Mouse (Mus musculus): ENCODE results near the gene Lcn8. TPM values are rescaled to one million over a fixed set of nuclear protein-coding genes. Genes with fewer than 3 reads are reported as not detected.

Gene Lcn8
- polyA plus RNA-seq (2012; rRNA removed): not detected in 2 replicates

GRCm38 (mm10) chr2:25652902-25653301 is at the start of gene Lcn8:
Lcn8 (plus strand) TSS chr2:25653120.

GRCm38 (mm10) chr2:25607761-25608622 is 44.9 kb upstream of the Lcn8 start, which contains the start of gene Rabl6:
Rabl6 (minus strand) TSS chr2:25608521.

GRCm38 (mm10) chr2:25617578-25617977 is 35.3 kb upstream of the Lcn8 start, which contains the start of gene Ccdc183:
Ccdc183 (minus strand) TSS chr2:25617678.

GRCm38 (mm10) chr2:25621229-25622200 is 31.4 kb upstream of the Lcn8 start, which contains the start of gene Tmem141:
Tmem141 (minus strand) TSS chr2:25622005.

GRCm38 (mm10) chr2:25627811-25628210 is 25.1 kb upstream of the Lcn8 start, which contains the start of gene Fcna:
Fcna (minus strand) TSS chr2:25628030.

GRCm38 (mm10) chr2:25657652-25658051 is 4.7 kb downstream of the Lcn8 start, which contains the start of gene Lcn5:
Lcn5 (plus strand) TSS chr2:25657952.

GRCm38 (mm10) chr2:25676486-25676885 is 23.6 kb downstream of the Lcn8 start, which contains the start of gene Lcn6:
Lcn6 (plus strand) TSS chr2:25676786.

GRCm38 (mm10) chr2:25682426-25682825 is 29.5 kb downstream of the Lcn8 start, which contains the start of gene Lcn10:
Lcn10 (plus strand) TSS chr2:25682726.

GRCm38 (mm10) chr2:25699743-25700142 is 46.8 kb downstream of the Lcn8 start, which contains the start of gene Obp2a:
Obp2a (plus strand) TSS chr2:25700043.

Other genes starting within 250 kb of the Lcn8 start
- 0.06 and 0.31 TPM in 2 replicates for gene Fut7, start 229.9 kb upstream of the Lcn8 start, polyA plus RNA-seq (2012; rRNA removed)
- 15.7 and 15.9 TPM in 2 replicates for gene Abca2, start 224.4 kb upstream of the Lcn8 start, polyA plus RNA-seq (2012; rRNA removed)
- gene Clic3, start 196.3 kb upstream of the Lcn8 start, polyA plus RNA-seq (2012; rRNA removed): 0.16 and 0.36 TPM in 2 replicates
- gene Paxx, start 192.0 kb upstream of the Lcn8 start, polyA plus RNA-seq (2012; rRNA removed): 23.7 and 35.7 TPM in 2 replicates
- 0.34 and 0.41 TPM in 2 replicates for gene Ptgds, start 183.1 kb upstream of the Lcn8 start, polyA plus RNA-seq (2012; rRNA removed)
- not detected in 2 replicates for gene Lcn12, start 159.2 kb upstream of the Lcn8 start, polyA plus RNA-seq (2012; rRNA removed)
- 27.8 and 30.7 TPM in 2 replicates for gene Fbxw5, start 152.4 kb upstream of the Lcn8 start, polyA plus RNA-seq (2012; rRNA removed)
- gene C8g, start 151.4 kb upstream of the Lcn8 start, polyA plus RNA-seq (2012; rRNA removed): 3.8 and 4.0 TPM in 2 replicates
- gene Traf2, start 106.2 kb upstream of the Lcn8 start, polyA plus RNA-seq (2012; rRNA removed): 16.0 and 18.2 TPM in 2 replicates
- gene Edf1, start 95.3 kb upstream of the Lcn8 start, polyA plus RNA-seq (2012; rRNA removed): 165 and 237 TPM in 2 replicates
- 8.2 and 8.8 TPM in 2 replicates for gene Mamdc4, start 78.3 kb upstream of the Lcn8 start, polyA plus RNA-seq (2012; rRNA removed)
- 154 and 192 TPM in 2 replicates for gene Phpt1, start 77.9 kb upstream of the Lcn8 start, polyA plus RNA-seq (2012; rRNA removed)
- 1.2 and 1.4 TPM in 2 replicates for gene Ajm1, start 71.4 kb upstream of the Lcn8 start, polyA plus RNA-seq (2012; rRNA removed)
- gene Rabl6, start 44.6 kb upstream of the Lcn8 start, polyA plus RNA-seq (2012; rRNA removed): 88.7 and 111 TPM in 2 replicates
- gene Ccdc183, start 35.4 kb upstream of the Lcn8 start, polyA plus RNA-seq (2012; rRNA removed): not detected in 2 replicates
- 9.4 and 18.8 TPM in 2 replicates for gene Tmem141, start 31.1 kb upstream of the Lcn8 start, polyA plus RNA-seq (2012; rRNA removed)
- 1.5 and 3.7 TPM in 2 replicates for gene Fcna, start 25.1 kb upstream of the Lcn8 start, polyA plus RNA-seq (2012; rRNA removed)
- gene Lcn5, start 4.8 kb downstream of the Lcn8 start, polyA plus RNA-seq (2012; rRNA removed): not detected in 2 replicates
- not detected in 2 replicates for gene Lcn6, start 23.7 kb downstream of the Lcn8 start, polyA plus RNA-seq (2012; rRNA removed)
- gene Lcn10, start 29.6 kb downstream of the Lcn8 start, polyA plus RNA-seq (2012; rRNA removed): not detected in 2 replicates
- not detected in 2 replicates for gene Obp2a, start 46.9 kb downstream of the Lcn8 start, polyA plus RNA-seq (2012; rRNA removed)
- 37.1 and 43.2 TPM in 2 replicates for gene Bmyc, start 53.6 kb downstream of the Lcn8 start, polyA plus RNA-seq (2012; rRNA removed)
- not detected in 2 replicates for gene Obp2b, start 83.9 kb downstream of the Lcn8 start, polyA plus RNA-seq (2012; rRNA removed)
- not detected in 2 replicates for gene Lcn3, start 112.4 kb downstream of the Lcn8 start, polyA plus RNA-seq (2012; rRNA removed)
- not detected in 2 replicates for gene Lcn11, start 123.9 kb downstream of the Lcn8 start, polyA plus RNA-seq (2012; rRNA removed)
- not detected in 2 replicates for gene Gm13539, start 129.1 kb downstream of the Lcn8 start, polyA plus RNA-seq (2012; rRNA removed)
- not detected in 2 replicates for gene Glt6d1, start 162.7 kb downstream of the Lcn8 start, polyA plus RNA-seq (2012; rRNA removed)
- gene Lcn9, start 170.0 kb downstream of the Lcn8 start, polyA plus RNA-seq (2012; rRNA removed): not detected in 2 replicates
- gene Sohlh1, start 194.1 kb downstream of the Lcn8 start, polyA plus RNA-seq (2012; rRNA removed): not detected in 2 replicates
- gene Kcnt1, start 210.6 kb downstream of the Lcn8 start, polyA plus RNA-seq (2012; rRNA removed): 3.7 and 5.5 TPM in 2 replicates

Data from central nervous system, embryonic 11.5 days (tissue).